Mouse (Mus musculus): Measurements from ENCODE around the gene Ston2. TPM values are rescaled to one million over a fixed set of nuclear protein-coding genes. Genes with fewer than 3 reads are reported as not detected.
"Not testable (repeated sequence)": the region's sequence is repeated elsewhere in the genome, so short reads cannot be mapped to it uniquely, and the experiment has no call there.

The Ston2 gene
- polyA plus RNA-seq, 1 experiment from 2014 or later, result 13.4 TPM

DNA sequence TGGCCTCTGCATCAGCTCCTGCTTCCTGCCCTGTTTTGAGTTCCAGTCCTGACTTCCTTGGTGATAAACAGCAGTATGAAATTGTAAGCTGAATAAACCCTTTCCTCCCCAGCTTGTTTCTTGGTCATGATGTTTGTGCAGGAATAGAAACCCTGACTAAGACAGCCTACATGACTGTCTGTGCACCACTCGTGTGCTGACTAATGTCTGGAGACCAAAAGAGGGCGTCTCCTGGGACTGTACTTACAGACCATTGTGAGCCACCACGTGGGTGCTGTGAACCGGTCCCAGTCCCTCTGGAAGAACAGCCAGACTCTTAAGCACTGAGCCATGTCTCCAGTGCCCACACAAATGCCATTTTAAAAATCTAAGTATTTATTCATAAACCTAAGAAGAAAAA is 202.4 kb downstream of the Ston2 start:
- not testable (repeated sequence) for H3K9me3 ChIP-seq (ENCODE audit: control insufficient read depth, low read length); H3K4me2 ChIP-seq (replicated peaks; ENCODE audit: low read depth, low read length); H3K9ac ChIP-seq (ENCODE audit: low read depth, low read length); H3K27ac ChIP-seq (ENCODE audit: low read depth, low read length); ATAC-seq (ENCODE audit: low FRiP score, low TSS enrichment); H3K4me3 ChIP-seq (ENCODE audit: low read length); H3K4me1 ChIP-seq (ENCODE audit: control insufficient read depth, insufficient read depth, low read length); H3K27me3 ChIP-seq (ENCODE audit: control insufficient read depth, insufficient read depth, low read length)
- H3K36me3 ChIP-seq (ENCODE audit: control insufficient read depth, insufficient read depth, low read length), result peaks cover 31% of the 10 kb centered on the region
- 92% methylated on average over 4 of the region's 4 CpGs for WGBS

- Histone ChIP-seq H3K27me3 (ENCODE audit: control insufficient read depth, insufficient read depth, low read length) (no peaks in the 10 kb centered on the region), H3K4me2 (replicated peaks; ENCODE audit: low read depth, low read length) (no peak overlapping the region), H3K4me3 (ENCODE audit: low read length) (no peak overlapping the region), H3K36me3 (ENCODE audit: control insufficient read depth, insufficient read depth, low read length) (peaks cover 33% of the 10 kb centered on the region), H3K9me3 (ENCODE audit: control insufficient read depth, low read length) (no peaks in the 10 kb centered on the region), H3K9ac (ENCODE audit: low read depth, low read length) (no peak overlapping the region), H3K4me1 (ENCODE audit: control insufficient read depth, insufficient read depth, low read length) (peaks cover 6% of the 10 kb centered on the region), H3K27ac (ENCODE audit: low read depth, low read length) (no peak overlapping the region)
- ATAC-seq (ENCODE audit: low FRiP score, low TSS enrichment), result no peak
- WGBS, result 95% methylated on average over 3 of the region's 3 CpGs
Measured at GRCm38 (mm10) chr12:91585206-91585605, 203.0 kb downstream of the Ston2 start.

DNA sequence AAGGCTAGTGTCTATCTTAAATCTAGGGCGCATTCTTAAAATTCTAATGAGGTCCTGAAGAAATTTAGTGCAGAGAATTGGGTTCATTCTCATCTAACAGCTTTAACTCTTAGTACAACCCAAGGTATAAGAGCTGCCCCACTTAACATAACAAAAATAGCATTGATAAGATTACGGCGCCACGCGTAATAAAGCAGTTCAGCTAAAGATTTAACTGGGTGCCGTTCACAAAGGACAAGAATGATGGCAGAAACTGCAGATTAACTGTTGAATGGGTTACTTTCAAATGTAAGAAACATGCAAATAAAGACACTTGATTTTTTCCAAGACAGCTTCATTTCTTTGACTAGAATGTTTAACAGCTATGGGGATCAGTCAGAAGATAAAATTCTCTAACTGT is 204.8 kb downstream of the Ston2 start:
- ATAC-seq (ENCODE audit: low FRiP score, low TSS enrichment), result no peak
- Histone ChIP-seq H3K9ac (ENCODE audit: low read depth, low read length) (no peak overlapping the region), H3K4me3 (ENCODE audit: low read length) (no peak overlapping the region), H3K4me2 (replicated peaks; ENCODE audit: low read depth, low read length) (no peak overlapping the region), H3K36me3 (ENCODE audit: control insufficient read depth, insufficient read depth, low read length) (peaks cover 44% of the 10 kb centered on the region), H3K9me3 (ENCODE audit: control insufficient read depth, low read length) (no peaks in the 10 kb centered on the region), H3K27me3 (ENCODE audit: control insufficient read depth, insufficient read depth, low read length) (no peaks in the 10 kb centered on the region), H3K27ac (ENCODE audit: low read depth, low read length) (no peak overlapping the region), H3K4me1 (ENCODE audit: control insufficient read depth, insufficient read depth, low read length) (peaks cover 6% of the 10 kb centered on the region)
- 80% methylated on average over 6 of the region's 6 CpGs for WGBS

Small RNA genes within 50 kb of the gene (microRNA-seq; reads per million reads assigned to microRNA genes)
- not detected for gene Gm22015

Other genes with a start within 250 kb of the Ston2 start
- 33.4 and 45.7 TPM in 2 replicates for gene Gtf2a1, start 197.9 kb downstream of the Ston2 start, polyA plus RNA-seq (2014; fragmentation: Nextera tagmentation; extraction: Ambion mirVana)
- gene Sel1l, start 60.8 kb upstream of the Ston2 start, polyA plus RNA-seq (2014; fragmentation: Nextera tagmentation; extraction: Ambion mirVana), result 85.8 and 89.3 TPM in 2 replicates

Measured in kidney, embryonic 14.5 days (tissue).